Mouse (Mus musculus): ENCODE measurements around the gene Cntfr.

DNA sequence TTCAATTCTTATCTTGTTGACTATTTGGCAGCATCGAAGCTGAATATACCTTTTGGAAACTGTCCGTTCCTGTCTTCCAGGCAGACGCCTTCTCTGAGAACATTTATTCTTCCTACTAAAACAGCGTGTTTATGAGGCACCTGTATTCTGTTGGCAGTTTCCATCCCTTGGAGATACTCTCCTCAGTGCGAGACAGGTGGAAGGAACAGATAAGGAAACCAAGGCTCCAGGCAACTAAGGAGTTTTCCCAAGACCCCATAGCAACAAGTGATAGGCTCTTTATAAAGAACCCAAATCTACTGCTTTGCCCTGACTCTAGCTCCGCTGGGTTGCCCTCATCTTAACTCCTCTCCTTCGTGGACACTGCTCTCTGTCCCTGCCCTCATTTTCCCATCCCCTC, 48.3 kb downstream of the Cntfr start:
- TF ChIP-seq CTCF (IDR thresholded peaks at IDR 0.05; ENCODE audit: low read depth) (no peak), EP300 (optimal IDR thresholded peaks at IDR 0.05) (no peak)
